Mouse (Mus musculus) adrenal gland, postnatal 36 days (tissue): ENCODE data around the gene Yod1. TPM values are rescaled to one million over a fixed set of nuclear protein-coding genes. Genes with fewer than 3 reads are reported as not detected.
A peak's percentile ranks its signal among the peaks of the same experiment; 100 is the strongest.

Experiments
- DNase-seq, 2 experiments: peaks; one replicate each; pipeline ENCODE4 v3.0.0; 2021; ENCODE audit warnings: mixed read lengths in 1 of 2
- total RNA-seq, 2 experiments: library from RNA; stranded (reverse); gene quantifications; 2 replicates each; pipeline ENCODE4 v1.2.3; 2021

Yod1 gene
- total RNA-seq, 2 experiments from 2014 or later: 7.7 to 18.8 TPM

DNA sequence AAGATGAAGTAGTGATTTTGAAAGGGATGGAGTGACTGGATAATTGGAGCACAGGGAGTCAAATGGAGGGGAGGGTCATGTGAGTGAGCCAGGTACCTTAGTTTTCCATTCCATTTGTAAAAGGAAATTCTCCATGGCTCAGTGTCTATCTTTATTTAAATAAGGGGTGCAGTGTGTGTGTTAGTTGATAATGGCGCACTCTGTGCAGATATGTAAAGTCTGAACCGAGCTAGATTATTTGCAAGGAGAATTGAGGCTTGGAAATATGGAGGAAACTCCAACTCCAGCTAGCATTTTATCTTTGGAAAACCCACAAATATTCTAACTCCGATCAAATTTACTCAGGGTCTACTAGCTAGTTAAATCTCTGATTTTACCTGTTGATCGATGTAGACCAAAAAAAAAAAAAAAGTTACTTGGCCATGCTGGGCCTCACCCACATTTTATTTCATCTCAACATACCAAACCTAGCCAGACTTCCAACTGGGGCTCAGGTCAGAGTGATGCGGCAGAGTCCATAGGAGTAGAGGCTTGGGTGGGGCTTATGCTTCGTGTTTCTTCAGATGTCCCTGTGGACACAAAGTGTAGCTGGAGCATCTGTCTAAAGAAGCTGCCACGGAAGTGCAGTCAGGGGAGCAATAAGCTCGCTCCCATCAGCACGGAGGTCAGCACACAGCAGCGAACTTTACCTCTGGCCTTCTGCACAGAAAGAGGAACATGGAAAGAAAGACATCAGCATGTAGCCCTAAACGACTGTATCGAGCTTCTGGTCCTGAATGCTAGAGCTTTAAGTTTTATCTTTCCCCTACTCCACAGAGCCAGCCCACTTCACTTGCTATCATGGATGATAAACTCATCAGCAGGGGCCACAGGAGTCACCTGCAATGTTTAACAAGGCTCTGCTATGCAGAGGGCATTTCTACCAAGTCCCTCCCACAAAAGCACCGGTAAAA is 15.9 kb downstream of the Yod1 start:
- no peak for DNase-seq

DNA sequence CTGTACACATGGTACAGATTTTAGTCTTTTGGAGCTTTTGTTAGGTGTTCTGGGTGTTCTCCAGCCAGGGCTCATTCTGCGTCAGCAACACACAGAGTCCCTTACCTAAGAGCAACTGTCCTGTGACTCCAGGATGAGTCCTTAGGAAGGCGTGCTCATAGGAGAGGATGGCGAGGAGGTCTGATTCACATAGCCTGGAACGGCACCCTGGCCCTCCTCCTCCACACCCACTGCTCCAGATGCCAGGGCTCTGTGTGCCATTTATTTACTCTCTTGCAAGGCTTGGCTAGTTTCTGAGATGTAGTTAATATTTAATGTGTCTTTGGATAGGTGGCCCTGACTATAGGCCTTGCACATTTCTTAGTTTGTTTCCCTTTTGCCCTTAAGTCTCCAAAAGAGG is 16.5 kb downstream of the Yod1 start:
- DNase-seq: peak; percentile 45 to 46

DNA sequence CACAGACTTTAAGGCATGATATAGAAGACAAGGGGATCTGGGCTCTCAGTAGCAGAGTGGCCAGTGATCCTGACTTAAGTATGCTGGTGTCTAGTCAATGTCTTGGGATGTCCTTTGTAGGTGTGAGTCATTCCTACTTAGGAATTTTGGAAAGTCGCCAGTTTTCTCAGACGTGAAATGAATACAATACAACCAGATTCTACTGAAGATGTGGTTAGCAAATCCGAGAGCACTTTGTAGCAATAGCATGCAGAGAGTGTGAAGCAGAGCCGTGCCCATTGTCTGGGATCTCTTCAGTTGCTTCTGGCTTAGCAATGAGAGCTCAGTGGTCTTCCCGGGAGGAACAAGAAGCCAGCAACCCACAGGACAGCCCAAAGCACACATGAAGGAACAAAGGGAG is 17.3 kb downstream of the Yod1 start:
- DNase-seq: no peak

DNA sequence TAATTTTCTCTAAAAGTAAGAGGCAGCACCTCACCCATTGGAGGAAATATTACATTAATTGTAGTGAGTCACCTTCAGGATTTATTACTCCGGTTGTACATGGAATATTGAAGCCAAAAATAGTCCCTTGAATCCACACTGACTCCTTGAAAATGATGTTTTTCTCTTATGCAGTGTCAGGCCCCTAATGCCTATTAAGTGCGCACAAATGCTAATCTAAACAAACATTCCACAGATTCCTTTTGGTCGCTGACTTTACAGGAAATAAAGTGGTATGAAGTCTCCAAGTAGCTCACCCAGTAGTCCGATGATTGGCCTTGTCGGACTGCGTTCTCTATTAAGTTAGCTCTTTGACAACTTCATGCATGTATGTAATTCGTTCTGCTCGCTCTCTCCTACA is 17.7 kb downstream of the Yod1 start:
- no peak for DNase-seq

DNA sequence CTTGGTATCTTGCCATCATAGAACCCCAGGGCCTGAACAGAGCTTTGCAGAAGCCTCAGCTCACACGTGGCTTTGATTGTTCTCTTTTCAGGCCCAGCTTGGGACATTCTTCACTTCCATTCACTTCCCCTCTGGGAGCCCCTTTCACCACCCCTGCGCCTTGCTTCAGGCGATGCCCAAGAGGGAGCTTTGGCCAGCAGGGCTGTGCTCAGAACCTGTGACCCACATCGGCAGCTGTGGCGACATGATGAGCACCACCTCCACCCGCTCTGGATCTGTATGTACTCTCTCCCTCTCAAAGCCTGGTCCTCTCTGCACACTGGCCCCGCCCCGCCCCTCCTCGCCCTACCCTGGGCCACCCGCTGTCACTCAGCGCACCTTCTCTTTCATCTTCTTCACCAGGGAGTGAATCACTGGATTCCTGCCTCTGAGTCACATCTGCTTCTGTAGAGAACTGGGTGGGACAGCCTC is 20.3 kb downstream of the Yod1 start:
- peak; percentile 15 to 30 for DNase-seq

DNA sequence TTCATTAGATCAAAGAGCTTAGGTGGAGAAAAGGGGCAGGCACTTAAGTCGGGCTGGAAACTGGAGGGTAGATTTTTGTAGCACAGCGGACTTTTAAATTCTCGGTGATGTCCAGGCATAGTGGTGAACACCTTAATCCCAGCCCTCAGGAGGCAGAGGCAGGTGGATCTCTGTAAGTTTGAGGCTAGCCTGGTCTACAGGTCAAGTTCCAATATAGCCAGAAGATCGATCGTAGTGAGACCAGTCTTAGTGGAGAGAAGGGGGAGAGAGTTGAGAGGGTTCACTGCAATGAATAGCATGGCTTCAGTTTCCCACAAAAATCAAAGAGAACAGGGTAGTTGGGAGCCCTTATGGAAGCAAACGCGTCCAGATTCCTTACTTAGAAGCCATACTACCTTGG is 20.8 kb downstream of the Yod1 start:
- no peak for DNase-seq

DNA sequence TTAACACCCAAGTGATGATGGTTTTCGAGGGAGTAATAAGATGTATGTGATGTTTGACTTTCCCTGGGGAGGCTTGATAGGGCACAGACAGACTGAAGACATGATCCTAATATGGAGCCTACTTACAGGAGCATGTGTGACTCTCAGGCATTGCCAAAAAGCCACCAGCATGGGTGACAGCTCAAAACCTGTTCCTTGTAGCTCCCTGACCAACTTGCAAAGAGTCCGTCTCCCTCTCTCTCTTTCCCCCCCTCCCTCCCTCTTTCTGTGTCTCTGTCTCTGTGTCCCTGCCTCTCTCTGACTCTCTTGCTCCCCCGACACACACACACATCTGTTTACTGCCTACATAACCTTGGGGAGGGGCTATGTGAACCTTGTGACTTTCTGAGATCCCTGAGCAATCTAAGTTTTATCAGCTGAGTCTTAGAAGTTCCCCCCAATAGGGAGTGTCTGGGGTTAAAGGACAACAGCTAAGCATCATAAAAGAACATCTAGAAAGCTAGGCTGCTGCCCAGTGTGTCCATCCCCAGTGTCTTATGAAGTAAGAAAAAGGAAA is 21.5 kb downstream of the Yod1 start:
- DNase-seq: no peak

DNA sequence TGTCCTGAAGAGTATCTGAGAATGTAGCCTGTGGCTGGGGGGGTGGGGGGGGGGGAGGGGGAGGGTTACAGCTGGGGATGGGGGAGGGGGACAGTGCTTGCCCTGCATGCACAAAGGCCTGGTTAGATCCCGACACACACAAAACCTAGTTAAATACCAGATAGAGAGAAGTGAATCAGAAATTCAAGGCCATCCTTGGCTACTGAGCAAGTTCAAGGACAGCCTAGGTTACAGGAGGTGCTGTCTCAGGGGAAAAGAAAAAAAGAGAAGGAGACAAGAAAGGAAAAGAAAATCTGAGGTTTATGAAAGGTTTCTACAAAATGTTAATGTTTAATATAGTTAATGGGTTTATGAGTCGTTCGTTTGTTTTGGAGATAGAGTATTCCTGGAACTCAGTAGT is 22.5 kb downstream of the Yod1 start:
- DNase-seq: peak in 1 of 2 experiments; percentile 26

DNA sequence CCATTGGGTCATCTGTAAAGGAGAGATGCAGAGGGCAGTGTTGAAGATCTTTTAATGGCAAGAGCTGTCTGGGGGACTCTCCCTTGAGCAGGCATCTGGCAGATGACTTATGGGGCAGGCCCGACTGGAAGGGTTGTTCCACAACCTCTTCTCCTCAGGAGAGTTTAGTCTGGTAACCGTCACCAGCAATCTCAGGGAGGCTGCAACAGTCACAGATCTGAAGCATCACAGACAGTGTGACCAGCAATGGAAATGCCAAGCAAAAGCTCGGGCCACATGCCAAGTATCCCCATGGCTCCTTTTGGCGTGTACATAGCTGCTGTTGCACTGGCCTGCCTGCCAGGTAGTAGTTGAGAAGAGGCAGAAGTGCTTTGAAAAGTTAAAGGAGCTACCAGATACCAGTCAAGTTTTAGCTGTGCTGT is 23.1 kb downstream of the Yod1 start:
- DNase-seq: peak; percentile 30 to 31

DNA sequence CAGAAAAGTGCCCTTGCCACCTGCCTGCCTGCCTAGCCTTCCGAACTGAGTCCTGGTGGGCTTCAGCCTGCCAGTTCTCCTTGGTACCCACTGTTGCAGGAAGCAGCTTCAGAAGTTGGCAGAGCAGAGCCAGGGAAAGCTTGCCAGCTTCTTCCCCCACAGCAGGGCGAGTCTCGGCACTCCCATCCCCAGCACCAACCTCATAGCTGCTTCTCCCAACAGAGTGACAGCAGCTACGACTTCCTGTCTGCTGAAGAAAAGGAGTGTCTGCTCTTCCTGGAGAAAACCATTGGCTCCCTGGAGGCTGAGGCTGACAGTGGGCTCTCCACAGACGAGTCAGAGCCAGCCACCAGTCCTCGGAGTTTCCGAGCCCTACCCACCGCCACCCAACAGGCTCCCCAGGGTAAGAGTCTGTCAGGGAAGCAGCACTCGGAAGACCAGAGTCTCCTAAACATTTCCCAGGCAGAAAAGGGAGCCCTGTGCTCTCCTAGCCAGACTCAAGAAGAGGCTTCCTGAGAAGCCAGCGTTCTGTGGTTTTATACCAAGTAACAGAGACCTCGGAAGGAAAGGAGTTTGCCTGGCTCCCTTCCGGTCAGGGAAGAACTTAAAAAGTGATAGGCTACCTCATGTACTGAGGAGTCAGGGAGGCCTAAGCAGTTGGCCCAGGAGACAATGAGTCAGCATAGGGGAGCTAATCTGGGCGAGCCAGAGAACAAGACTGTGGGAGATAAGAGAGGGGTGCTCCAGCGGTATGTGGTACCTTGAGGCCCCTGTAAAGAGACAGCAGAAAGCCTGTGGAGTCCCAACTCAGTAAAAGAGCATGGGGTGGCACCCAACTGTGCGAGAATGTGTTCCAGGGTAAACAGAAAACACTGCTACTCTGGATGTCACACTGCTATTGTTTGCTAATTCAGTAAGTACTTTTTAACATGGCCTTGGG is 23.9 kb downstream of the Yod1 start:
- DNase-seq: no peak

DNA sequence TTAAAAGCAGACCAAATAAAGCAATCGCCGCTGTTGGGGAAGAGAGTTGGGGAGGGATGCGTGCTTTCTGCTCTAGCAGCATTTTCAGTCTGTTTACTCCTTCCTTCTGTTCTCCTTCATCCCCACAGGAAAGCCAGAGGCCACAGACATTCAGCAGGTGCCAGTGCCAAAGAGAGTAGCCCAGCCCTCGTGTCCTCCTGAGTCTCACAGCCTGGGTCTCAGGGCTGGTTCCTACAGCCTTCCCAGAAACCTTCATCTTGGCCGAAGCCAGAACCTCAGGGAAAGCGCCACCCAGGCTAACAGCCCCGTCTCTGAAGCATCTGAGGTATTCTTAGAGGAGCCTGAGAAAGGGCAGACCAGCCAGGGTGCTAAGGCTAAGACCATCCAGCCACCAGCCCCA is 25.1 kb downstream of the Yod1 start:
- DNase-seq: no peak

DNA sequence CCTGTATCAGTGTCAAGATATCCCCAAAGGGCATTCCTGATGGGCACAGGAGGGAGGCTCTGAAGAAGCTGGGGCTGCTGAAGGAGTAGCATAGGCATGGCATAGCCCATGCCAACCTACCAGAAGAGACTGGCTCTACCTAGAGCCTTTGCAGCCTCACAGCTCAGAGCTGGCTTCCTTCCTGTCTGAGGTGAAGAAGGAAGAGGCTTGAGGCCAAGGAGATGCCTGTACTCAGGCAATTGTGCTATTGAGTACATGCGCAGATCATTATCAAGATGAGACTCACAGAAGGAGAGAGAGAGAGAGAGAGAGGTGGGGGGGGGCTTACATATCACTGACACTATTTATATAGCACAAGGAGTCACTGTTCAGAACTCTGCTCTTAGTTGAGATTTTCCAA is 26.6 kb downstream of the Yod1 start:
- DNase-seq: no peak

DNA sequence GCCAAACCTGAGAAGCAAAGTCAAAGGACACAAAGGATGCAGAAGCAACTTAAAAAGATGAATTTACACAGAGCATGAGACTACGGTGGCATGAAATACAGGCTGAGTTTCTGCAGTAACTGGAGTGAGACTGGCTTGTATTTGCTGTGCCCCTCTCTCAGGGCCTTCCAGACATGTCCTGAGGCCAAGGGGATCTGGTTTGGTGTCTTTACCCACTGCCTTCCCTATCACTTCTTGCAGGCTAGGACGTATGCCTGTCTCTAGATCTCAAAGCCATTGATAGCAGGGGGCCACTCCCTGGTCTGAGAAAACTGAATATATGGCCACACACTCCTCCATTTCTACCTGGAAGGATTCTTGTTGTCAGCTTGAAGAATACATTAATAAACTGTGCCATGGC is 27.1 kb downstream of the Yod1 start:
- DNase-seq: no peak

DNA sequence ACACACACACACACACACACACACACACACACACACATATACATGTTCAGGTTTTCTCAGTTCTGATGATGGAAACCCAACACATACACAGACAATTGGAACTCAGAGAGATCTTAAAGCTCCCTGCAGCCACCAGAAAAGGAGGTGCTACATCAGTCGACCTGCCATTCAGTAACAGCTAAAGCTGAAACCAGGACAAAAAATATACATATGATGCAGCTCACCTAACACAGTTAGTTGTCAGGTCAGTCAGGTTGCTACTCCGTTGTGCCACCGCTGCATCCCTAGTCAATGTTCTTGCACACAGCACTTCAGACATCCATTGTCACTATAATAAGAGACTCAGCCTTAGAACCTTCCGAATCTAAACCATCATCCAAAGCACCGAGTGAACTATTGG is 27.8 kb downstream of the Yod1 start:
- no peak for DNase-seq

DNA sequence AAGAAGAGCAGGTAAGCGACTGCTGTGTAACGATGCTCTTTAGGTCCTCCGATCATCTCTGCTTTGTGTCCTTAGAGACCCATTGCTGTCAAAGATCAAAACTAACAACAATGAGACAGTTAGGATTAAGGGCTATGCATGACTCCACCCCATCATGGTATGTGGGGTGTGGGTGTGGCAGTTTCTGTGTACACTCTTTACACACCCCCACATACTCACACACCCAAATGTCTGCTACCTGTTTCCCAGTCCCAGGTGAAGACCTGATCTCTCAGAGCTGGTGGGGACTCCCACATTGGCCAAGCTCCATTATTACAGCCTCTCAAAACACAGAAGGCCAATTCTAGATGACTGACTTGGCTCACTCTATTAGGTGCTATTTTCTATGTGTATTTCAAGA is 28.5 kb downstream of the Yod1 start:
- DNase-seq: no peak

DNA sequence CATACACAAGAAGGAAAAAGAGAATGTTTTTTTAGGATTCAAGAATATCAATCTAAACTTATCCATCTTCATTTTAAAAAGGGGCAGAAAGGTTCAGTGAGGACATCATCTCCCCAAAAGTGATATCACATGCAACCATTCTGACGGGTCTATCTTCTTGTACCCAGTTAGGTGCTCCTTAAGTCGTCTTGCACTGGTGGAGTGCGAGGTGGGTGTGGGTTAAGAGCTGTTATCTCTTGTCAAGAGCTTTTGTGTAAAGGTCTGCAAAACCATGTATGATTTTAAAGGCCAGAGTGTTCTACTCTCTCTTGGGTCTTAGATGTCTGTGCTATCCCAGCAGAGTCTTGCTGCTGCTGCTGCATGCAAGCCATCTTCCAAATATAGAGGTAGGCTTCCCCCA is 29.7 kb downstream of the Yod1 start:
- no peak for DNase-seq

DNA sequence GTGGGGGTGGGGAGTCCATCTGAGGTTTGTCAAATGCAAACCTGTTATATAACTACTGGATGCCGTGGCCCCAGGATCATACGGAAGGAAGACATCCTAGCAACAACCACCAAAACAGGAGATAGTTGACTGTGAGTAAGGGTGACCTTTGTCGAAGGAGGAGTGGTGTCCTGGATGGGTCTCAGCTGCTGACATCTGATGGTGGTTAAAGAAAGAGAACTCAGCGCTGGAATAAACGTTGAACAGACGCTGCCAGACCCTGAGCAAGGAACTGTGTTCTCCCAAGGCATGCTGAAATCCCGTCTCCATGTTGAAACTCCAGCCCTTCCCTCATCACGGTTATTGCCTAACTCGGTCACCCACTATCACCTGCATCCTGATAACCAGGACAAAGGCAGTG is 42.6 kb downstream of the Yod1 start:
- DNase-seq: no peak

DNA sequence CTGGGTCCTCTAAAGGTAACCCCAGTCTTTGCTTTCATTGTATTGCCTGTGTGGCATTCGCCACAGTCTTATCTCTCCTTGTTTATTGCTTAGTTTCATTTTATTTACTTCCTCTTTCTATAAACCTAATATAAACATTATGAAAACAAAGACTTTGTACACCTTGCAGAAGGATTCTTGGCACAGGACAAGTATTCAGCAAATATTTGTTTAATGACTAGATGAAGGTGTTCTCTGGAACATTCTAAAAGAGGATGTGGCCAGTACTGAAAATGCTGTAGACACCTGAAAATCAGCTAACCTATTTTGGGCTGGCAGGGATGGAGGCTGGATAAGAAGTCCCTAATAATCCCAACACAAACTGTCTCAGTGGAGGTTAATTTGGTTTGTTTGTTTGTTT is 44.5 kb downstream of the Yod1 start:
- no peak for DNase-seq

DNA sequence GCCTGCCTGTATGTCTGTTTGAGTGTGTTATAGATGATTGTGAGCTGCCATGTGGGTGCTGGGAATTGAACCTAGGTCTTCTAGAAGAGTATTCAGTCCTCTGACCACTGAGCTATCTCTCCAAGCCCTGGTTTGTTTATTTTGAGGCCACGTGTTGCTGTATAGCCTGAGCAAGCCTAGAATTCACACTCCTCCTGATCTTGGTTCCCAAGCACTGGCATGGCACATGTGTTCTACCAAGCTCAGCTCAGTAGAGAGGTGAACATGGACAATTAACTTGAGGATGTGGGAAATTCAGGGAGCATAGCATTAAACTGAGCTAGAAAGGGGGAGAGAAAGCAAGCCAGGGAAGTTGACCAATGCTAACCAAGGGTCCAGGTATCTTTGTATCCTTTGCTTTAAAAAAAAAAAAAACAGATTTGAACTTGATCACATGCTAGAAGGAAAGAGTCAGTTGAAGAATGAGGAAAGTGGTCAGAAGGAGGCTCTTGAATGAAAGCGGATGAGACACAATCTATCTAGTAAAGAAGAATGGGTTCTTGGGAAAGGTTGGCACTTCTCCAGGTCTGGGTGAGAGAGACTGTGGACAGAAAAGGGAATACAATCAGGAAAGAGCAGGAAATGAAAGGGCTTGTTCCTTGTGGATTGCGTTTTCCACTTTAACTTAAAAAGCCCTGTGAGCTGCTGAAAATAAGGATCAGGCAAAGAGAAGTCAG is 45.1 kb downstream of the Yod1 start:
- no peak for DNase-seq

DNA sequence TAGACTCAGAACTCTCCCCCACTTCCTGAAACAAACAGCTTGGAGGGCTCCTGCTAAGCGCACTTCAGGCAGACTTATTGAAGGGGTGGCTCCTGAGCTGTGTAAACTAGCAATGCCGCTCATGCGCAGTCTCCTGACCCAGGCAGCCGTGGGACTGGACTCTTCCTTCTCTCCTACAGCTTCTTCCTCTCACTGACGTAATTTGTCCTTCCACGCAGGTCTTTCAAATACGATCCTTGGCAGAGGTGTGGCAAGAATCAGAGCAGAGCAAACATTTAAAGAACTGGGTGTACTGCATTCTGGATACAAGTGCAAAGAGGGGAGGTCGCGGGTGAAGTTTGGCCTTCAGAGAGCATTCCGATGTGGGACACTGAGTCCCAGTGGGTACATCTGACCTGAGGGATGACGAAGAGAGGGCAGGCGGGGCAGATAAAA is 46.9 kb downstream of the Yod1 start:
- peak in 1 of 2 experiments; percentile 42 for DNase-seq

DNA sequence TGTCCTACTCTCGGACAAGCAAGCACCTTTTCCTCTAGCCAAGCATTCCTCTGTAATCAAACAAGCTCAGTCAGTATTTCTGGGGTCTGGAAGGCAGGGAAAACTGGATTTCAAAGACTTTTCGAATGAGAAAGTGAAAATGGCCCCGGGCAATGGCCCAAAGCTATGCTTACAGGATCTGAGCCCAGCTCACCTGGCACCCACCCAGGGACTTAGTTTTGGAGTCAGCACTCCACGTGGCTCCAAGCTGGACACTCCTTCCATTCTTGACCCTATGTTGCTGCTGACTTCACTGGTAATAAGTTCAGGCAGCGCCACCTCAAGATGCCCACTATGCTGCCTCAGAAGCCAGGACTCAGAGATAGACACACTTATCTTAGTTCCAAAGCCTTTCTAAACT is 49.9 kb downstream of the Yod1 start:
- DNase-seq: peak in 1 of 2 experiments; percentile 49

DNA sequence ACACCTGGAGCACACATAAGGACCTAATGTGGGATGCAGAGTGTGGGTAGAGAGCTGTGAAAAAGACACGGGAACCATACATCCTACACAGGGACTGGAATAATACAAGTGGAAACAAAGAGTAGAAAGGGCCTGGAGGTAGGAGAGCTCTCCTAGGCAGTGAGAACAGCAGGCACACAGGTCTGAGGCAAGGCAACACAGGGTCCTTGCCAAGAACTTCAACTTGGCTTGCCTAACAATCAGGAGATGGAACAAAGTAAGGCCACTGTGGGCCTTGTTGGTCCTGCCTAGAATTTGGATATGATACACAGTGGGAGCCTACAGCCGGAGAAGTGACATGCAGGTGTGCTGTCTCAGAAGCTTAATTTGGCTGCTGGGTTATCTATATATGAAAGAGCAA is 52.8 kb downstream of the Yod1 start:
- no peak for DNase-seq
